Mouse (Mus musculus) gonadal fat pad, adult 2 months (tissue): Measurements from ENCODE around the gene Cep112. TPM values are rescaled to one million over a fixed set of nuclear protein-coding genes. Genes with fewer than 3 reads are reported as not detected.

ENCODE experiments used
- DNase-seq: peaks from one replicate; pipeline ENCODE4 v3.0.0-alpha.2; 2012; ENCODE audit warnings: low read depth
- polyA plus RNA-seq: library from polyadenylated mRNA; depleted of rRNA; stranded (reverse); fragments of >200 nt; gene quantifications from 2 replicates; pipeline ENCODE4 v1.2.3, GENCODE M21; 2012

The Cep112 gene
- polyA plus RNA-seq, 1 experiment: 1.1 TPM

- no peak for DNase-seq
These were observed 180.3 kb downstream of the Cep112 start for GRCm38 (mm10) chr11:108605301-108605700.

- no peak for DNase-seq
These were observed 181.0 kb downstream of the Cep112 start for GRCm38 (mm10) chr11:108606036-108606435.

- DNase-seq: no peak
These were observed 181.8 kb downstream of the Cep112 start for GRCm38 (mm10) chr11:108606836-108607235.

GRCm38 (mm10) chr11:108620628-108621433 is 195.8 kb downstream of the Cep112 start:
- DNase-seq: no peak

GRCm38 (mm10) chr11:108621434-108621901 is 196.5 kb downstream of the Cep112 start:
- DNase-seq: no peak

GRCm38 (mm10) chr11:108625546-108626232 is 200.7 kb downstream of the Cep112 start:
- DNase-seq: no peak

DNA sequence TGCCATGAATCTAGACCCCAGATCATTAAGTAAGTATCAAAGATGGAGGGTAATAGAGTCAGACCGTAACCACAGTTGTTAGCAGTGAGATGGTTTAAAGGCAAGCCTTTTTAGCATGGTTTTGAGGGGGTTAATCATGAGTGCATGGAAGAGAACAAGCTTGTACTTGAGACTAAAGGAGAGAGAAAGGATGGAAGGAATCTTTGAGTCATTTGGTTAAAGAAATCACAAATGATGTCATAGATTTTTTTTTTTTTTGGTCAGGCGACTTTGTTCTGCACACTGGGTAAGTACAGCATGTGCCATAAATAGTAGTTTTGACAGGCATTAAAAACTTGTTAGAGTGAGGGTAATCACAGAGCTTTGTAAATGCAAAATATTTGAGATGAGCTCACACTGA is 212.8 kb downstream of the Cep112 start:
- no peak for DNase-seq

DNA sequence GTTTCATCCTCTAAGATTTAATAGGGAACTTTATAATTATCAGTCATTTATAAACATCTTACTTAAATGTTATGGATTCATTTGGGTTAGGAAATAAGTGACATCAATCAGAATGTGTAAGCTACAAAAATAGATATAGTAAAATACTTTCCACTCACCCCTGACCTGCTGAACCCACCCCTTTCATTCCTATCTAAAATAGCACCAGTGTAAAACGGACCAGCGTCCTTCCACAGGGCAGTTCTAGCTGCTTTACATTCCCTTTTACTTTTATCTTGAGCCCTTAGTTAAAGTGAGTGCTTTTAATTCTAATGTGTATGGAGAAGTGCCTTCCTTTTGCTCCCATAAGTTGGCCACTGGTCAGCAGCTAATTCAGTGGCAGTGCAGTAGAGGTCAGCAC is 230.6 kb downstream of the Cep112 start:
- no peak for DNase-seq

DNA sequence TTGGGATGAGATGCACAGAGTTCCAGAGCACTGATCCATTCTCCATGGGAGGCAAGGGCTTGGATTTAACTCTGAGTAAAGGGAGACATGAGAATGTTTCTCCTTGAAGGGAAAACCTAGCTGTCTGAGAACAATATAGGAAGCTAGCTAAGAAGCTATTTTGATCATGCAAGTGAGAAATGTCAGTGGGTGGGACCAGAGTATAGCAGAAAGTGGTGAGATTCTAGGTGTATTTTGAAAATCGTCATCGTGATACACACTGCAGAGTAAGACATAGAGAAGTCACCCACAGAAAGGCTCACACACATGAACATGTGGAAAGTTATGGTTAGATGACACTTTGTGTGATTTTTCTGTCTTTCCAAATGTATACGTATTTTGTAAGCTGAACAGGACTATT is 257.0 kb downstream of the Cep112 start:
- DNase-seq: no peak

DNA sequence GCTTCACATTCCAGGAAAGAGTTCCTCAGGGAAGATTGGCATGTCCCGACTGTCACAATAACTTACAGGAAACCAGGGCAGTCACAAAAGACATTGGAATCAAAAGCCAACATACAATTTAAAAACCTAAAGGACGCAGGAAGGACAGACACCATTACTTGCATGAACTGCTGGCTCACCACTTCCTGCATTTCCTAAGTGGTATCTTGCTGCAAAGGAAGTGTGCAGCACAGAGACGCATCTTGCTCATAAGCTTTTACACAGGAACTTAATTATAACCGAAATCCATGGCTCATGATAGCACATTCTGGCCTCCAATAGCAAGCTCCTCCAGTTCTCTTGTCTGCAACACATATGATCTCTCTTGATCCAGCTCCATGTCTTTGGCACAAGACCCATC is 271.6 kb downstream of the Cep112 start:
- DNase-seq: no peak

GRCm38 (mm10) chr11:108752301-108752700 is 327.3 kb downstream of the Cep112 start:
- DNase-seq: peak; percentile 59

GRCm38 (mm10) chr11:108752765-108753164 is 327.8 kb downstream of the Cep112 start:
- DNase-seq: peak; percentile 62

DNA sequence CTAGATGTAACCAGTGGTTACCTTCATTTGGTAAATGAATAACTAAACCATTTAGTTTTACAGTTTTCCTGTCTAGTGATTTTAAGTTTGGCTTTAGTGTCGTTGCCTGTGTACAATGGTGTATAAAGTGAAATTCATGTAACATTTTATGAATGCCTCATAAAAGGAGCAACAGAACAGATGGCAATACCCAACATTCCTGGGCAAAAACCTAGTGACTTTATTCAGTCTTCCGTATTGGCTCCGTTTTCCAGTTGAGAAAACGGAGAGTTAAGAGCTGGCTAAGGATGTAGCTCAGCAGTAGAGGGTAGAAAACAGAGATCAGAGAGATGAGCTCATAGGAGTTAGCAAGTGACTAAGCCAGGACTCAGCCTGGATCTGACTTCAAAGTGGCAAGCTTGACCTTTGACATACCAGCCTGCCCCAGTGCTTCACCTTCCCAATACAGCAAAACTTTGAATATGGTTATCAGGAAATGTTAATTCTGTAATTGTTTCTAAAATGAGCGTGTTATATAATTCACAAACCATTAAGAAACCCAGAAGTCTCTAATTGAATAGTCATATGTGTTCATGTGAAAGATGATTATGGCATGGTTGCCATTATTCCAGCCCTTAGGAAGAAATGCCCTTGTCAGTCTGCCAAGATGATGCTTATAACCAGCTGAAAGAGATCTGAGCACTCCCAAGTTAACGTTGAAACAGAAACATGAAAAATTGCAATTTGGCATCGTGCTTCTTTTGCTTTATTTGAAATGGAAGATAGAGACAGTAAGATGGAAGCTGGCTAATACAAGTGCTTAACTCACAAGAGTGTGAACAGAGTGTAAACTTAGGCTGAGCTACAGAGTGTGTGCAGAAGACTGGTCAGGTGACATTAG is 328.6 kb downstream of the Cep112 start:
- DNase-seq: no peak

DNA sequence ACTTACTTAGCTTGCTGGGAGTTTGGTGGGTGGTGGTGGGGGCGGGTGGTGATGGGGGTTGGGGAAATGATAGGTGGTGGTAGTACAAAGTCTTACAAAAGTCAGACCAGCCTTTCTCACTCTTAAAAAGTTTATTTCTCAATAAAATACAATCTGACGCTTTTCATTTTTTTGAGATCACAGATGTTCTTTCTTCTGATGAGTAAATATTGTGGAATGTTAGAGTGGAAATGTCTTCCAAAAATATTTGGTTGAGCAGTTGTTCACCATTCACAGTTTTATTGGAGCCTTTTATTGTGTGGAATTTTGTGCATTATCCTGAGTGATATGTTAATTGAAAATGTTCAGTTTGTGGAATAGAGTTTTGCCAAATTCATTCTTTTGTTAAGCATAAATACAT is 332.2 kb downstream of the Cep112 start:
- no peak for DNase-seq

DNA sequence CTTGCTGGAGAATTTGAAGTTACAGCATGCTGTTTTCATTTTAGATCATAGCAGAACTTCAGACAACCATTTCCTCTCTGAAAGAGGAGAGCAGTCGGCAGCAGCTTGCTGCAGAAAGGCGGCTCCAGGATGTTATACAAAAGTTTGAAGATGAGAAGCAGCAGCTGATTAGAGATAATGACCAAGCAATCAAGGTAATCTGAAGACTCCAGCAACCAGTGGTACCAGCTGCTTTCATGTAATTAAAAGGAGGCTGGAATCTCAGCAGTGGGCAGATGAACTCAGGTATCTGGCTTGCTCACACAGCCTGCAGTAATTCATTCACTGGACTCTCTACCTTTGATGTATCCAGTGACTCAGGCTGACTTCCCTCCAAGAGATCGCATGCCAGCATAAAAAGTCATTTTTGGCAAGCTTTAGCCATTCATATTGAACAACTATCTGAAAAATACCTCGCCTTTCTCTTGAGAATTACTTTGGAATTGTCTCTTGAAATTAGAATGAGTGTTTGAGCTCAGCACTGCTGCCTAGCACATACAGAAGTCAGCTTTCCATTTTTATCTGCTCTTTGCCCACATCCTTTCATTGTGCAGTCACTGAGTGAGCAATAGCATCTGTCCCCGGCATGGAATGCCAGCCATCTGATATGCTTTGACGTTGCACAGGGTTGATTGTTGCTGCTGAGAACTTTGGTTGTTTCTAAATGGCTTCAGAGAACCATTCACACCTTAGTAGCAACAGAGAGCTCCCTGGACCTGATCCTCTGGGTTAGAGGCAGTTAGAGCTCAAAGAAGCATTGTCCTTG is 332.8 kb downstream of the Cep112 start:
- no peak for DNase-seq

DNA sequence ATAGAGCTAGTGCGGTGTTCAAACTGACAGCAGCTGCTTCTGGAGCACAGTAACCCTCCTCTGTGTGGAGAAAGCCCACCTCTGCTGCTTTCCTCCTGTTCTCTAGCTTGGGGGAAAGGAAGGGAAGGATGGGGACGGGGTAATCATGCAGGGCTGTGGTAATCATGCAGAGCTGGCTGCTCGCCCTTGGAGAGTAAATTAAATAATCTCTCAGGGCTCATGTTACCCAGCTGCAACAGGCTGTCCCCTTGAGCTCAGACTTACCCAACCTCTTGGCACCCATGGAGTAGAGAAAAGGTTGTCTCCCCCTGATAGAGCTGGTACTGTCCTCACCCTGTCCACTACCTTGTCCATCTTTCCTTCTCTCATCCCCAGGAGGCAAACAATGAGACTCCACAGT is 345.1 kb downstream of the Cep112 start:
- no peak for DNase-seq

DNA sequence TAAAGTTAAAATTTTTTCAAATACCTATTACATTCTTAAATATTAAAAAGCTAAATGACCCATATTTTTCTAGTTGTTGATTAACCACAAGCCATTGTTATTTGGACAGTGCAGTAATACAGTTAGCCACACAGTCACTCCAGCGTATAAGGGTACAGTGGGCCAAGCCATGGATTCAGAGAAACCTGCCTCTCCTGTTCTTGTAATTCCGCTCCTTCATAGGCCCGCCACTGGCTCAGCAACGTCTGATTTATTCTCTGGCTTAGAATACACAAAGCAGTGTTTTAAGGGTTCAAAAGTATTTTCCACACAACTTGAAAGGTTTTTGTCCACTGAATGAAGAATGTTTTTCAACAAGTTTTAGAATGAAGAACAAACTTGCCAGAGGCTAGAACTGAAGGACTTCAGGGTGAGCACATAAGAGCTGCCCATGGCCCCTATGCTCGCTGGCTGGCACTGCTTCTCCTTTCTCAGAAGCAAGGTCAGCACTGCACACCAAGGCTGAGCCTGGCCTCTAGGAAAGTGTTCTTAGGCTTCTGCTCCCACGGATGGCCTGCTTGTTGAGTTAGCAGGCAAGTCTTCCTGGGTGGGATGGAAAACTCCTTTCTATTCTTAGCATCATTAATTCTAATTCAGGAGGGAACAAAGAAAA is 349.2 kb downstream of the Cep112 start:
- DNase-seq: no peak

DNA sequence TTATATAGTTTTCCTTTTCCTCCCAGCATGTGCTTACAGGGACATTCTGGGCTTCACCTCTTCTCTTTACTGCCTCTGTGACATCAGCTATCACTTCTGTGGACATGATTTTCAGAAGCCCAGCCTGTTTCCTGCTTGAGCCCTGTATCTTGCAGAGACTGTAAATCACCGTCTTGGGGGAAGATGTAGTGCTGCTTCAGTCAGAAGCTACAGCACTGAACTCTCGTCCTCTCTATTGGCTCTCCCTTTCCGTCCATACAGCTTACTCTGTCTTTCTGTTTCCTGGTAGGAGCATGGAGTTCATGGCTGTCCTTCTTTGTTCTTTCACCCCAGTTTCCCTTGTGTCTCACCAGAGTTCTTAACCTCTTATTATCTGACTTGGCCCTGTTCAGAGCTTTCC is 352.2 kb downstream of the Cep112 start:
- no peak for DNase-seq

- DNase-seq: no peak
These were observed 355.6 kb downstream of the Cep112 start for GRCm38 (mm10) chr11:108780271-108781250.

DNA sequence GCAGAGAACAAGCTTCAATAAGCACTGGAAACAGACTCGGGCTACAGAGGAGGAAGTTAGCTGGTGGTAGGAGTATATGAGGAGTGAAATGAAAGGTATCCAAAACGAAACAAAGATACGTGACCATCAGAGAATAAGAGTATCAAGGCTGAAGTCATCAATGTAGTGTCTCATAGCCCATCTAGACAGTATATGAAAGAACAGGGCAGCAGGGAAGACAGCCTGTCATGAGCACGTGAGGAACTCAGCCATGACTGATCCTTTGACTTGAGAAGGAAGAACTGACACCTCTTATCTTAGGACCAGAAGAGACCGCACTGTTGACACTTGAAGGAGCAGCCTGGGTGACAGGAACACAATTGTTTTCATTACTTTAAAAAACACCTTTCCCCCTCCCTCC is 373.4 kb downstream of the Cep112 start:
- no peak for DNase-seq
